Mouse (Mus musculus): ENCODE measurements at regions not wholly inside any gene's neighbourhood (a gene's known extent, or its start where the extent isn't known, plus 50 kb on each side); places are given as distances from the start of the nearest gene placed in this dataset.

DNA sequence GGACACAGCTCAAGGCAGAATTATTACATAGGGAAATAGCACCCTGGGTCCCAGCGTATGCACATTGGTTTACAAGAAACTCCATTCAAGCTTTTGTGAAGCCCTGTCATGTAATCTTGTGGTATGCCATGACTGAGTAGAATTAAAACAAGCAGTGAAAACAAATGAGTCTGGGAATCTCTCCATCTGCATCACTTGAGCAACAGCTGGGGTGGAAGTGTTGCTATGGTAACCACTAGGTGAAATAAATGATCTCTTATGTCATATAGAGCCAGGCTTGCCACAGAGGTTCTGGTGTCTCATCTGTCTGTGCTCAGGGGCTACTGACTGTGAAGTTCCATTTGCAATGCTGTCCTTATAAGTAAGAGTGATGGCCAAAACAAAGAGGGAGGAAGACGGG lies 556.0 kb downstream of the Cbln4 start:
- H3K4me1 ChIP-seq (ENCODE audit: control insufficient read depth in 1 of 2, insufficient read depth in 2 of 2), result no peaks in the 10 kb centered on the region
- TF ChIP-seq ELF1 (IDR thresholded peaks at IDR 0.05; ENCODE audit: low read depth, low read length), result no peak
- TF ChIP-seq ZC3H11A (IDR thresholded peaks at IDR 0.05; ENCODE audit: low read depth, low read length), result no peak
- no peak for TF ChIP-seq BHLHE40 (IDR thresholded peaks at IDR 0.05; ENCODE audit: low read depth, low read length)
- no peak for TF ChIP-seq E2F4 (IDR thresholded peaks at IDR 0.05; ENCODE audit: insufficient replicate concordance, low read depth, low read length)
- no peak for TF ChIP-seq TCF12 (IDR thresholded peaks at IDR 0.05; ENCODE audit: low read depth, low read length)
- no peak for TF ChIP-seq NRF1 (IDR thresholded peaks at IDR 0.05; ENCODE audit: low read depth, low read length)
- no peak for TF ChIP-seq CTCF (conservative IDR thresholded peaks at IDR 0.05 in 1 of 2, IDR thresholded peaks at IDR 0.05 in 1 of 2; ENCODE audit: low read depth in 2 of 2, low read length in 2 of 2)
- TF ChIP-seq IRF4 (IDR thresholded peaks at IDR 0.05; ENCODE audit: low read depth, low read length), result no peak
- TF ChIP-seq JUN (IDR thresholded peaks at IDR 0.05; ENCODE audit: insufficient read depth, low read depth, low read length), result no peak
- TF ChIP-seq CHD1 (IDR thresholded peaks at IDR 0.05; ENCODE audit: low read depth, low read length), result no peak
- TF ChIP-seq SIN3A (IDR thresholded peaks at IDR 0.05; ENCODE audit: low read length), result no peak
- no peak for TF ChIP-seq NELFE (IDR thresholded peaks at IDR 0.05; ENCODE audit: low read depth, low read length)
- TF ChIP-seq ZNF384 (IDR thresholded peaks at IDR 0.05; ENCODE audit: low read depth, low read length), result no peak
- no peak for TF ChIP-seq ZKSCAN1 (IDR thresholded peaks at IDR 0.05; ENCODE audit: borderline replicate concordance, low read depth, low read length)
- DNase-seq (ENCODE audit: extremely low read depth), result no peak
- H3K4me3 ChIP-seq (replicated peaks in 1 of 3; ENCODE audit: low read depth in 2 of 3, low read length in 2 of 3, poor library complexity in 1 of 3), result no peak overlapping the region
- H3K9me3 ChIP-seq (replicated peaks; ENCODE audit: low read length), result peaks cover 59% of the 10 kb centered on the region
- H3K36me3 ChIP-seq (replicated peaks in 1 of 2; ENCODE audit: control insufficient read depth in 1 of 2, insufficient read depth in 1 of 2, low read length in 1 of 2), result no peaks in the 10 kb centered on the region
- no peaks in the 10 kb centered on the region for H3K27me3 ChIP-seq (replicated peaks)
- dilution Hi-C loops (cut with MboI; ENCODE audit: extremely low pct_ligation_motif_present, extremely low pct_unique_long_range_greater_than_20kb, low sequenced_read_pairs) (no loop called here), in situ Hi-C loops (cut with MboI; ENCODE audit: low pct_ligation_motif_present, low pct_unique_long_range_greater_than_20kb, low sequenced_read_pairs) (no loop called here)
- no peak overlapping the region for H3K27ac ChIP-seq (ENCODE audit: insufficient read depth, low read depth)
- no peak overlapping the region for H3K9ac ChIP-seq (ENCODE audit: insufficient read depth, low read depth)
- H3K4me2 ChIP-seq (ENCODE audit: insufficient read depth, low read depth, poor library complexity, severe bottlenecking), result no peak overlapping the region
- no peaks in the 10 kb centered on the region for H3K79me2 ChIP-seq (replicated peaks; ENCODE audit: control insufficient read depth, extremely low read depth, insufficient read depth, poor library complexity, severe bottlenecking)

DNA sequence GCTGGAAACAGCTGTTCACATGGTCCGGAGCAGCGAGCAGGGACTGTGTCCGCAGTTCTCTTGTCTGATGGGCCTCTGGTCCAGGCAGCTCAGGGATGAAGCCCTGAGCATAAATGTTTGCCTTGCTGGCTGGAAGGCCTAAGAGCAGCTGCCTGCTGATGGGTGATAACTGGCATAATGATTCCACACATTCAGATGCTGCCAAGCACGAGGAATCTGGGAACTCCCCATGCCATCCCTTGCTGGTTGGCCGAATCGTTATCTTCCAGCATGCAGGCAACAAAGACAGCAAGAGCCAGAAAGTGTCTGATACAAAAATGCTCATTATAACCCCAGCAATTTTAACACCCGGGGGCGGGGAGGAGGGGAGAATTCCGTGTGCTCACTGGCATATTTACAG lies 590.0 kb downstream of the Cbln4 start:
- Histone ChIP-seq H3K27me3 (replicated peaks) (no peaks in the 10 kb centered on the region), H3K4me2 (ENCODE audit: insufficient read depth, low read depth, poor library complexity, severe bottlenecking) (no peak overlapping the region), H3K27ac (ENCODE audit: insufficient read depth, low read depth) (no peak overlapping the region), H3K9me3 (replicated peaks; ENCODE audit: low read length) (peaks cover 71% of the 10 kb centered on the region), H3K36me3 (replicated peaks in 1 of 2; ENCODE audit: control insufficient read depth in 1 of 2, insufficient read depth in 1 of 2, low read length in 1 of 2) (no peaks in the 10 kb centered on the region), H3K4me1 (ENCODE audit: control insufficient read depth in 1 of 2, insufficient read depth in 2 of 2) (no peaks in the 10 kb centered on the region), H3K79me2 (replicated peaks; ENCODE audit: control insufficient read depth, extremely low read depth, insufficient read depth, poor library complexity, severe bottlenecking) (no peaks in the 10 kb centered on the region), H3K4me3 (replicated peaks in 1 of 3; ENCODE audit: low read depth in 2 of 3, low read length in 2 of 3, poor library complexity in 1 of 3) (no peak overlapping the region), H3K9ac (ENCODE audit: insufficient read depth, low read depth) (no peak overlapping the region)
- dilution Hi-C loops (cut with MboI; ENCODE audit: extremely low pct_ligation_motif_present, extremely low pct_unique_long_range_greater_than_20kb, low sequenced_read_pairs), result no loop called here
- DNase-seq (ENCODE audit: extremely low read depth), result no peak
- TF ChIP-seq CHD2 (IDR thresholded peaks at IDR 0.05; ENCODE audit: low read length) (no peak), USF2 (conservative IDR thresholded peaks at IDR 0.05; ENCODE audit: low read depth, low read length) (no peak)
- in situ Hi-C loops (cut with MboI; ENCODE audit: low pct_ligation_motif_present, low pct_unique_long_range_greater_than_20kb, low sequenced_read_pairs), result no loop called here

All from CH12.LX (cell line).